Mouse (Mus musculus): ENCODE results near the gene Fbln7.

DNA sequence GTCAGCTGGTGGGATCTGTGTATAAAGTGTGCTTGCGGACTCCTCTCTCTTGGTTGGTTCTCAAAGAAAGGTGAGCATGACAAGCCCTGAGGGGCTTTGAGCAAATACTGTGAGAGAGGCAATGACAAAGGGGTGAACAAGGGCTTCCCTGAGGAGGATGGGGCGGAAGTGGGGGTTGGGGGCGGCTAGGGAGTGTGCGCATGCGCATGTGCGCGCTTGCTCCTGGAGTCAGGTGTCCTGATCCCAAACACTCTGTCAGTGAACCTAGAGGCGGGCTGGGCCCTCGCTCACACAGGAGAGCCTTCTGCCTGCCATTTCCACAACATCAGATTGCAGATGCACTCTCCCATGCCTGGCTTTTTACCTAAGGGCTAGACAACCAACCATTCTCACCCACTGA, 9.5 kb downstream of the Fbln7 start:
- TF ChIP-seq CTCF (IDR thresholded peaks at IDR 0.05; ENCODE audit: borderline replicate concordance, insufficient read depth, low read length) (no peak), POLR2A (IDR thresholded peaks at IDR 0.05; ENCODE audit: low read depth, low read length) (no peak)
